Mouse (Mus musculus): ENCODE results near the gene Plpp3. TPM values are rescaled to one million over a fixed set of nuclear protein-coding genes. Genes with fewer than 3 reads are reported as not detected.

The Plpp3 gene
- polyA plus RNA-seq, 1 experiment from 2014 or later, result 62.4 TPM

DNA sequence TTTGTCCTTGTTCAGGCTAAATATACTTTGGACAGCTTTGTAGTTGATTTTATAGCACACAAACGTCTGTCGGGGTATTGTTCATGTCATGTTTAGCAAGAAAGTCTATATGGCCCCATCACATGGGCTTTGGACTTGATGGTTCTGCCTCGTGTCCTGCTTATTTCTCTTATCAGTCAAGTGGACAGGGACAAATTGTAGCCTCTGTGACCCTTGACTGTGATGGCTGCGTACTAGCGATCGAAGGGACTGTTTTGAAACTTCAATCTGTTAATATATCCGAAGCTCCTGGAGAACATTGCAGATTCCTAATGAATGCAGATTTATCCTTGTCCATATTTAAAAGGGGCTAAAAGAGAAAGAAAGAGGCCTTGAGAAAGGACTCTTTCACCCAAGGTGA is 30.7 kb downstream of the Plpp3 start:
- Histone ChIP-seq H3K9ac (replicated peaks; ENCODE audit: low read length) (no peak overlapping the region), H3K4me2 (ENCODE audit: low read length) (no peak overlapping the region), H3K27ac (replicated peaks; ENCODE audit: low read depth, low read length) (no peak overlapping the region), H3K4me3 (replicated peaks; ENCODE audit: low read depth, low read length) (no peak overlapping the region), H3K36me3 (ENCODE audit: control insufficient read depth, insufficient read depth, low read length) (no peaks in the 10 kb centered on the region), H3K4me1 (ENCODE audit: control insufficient read depth, insufficient read depth, low read length) (peaks cover 6% of the 10 kb centered on the region; the same call in 1 of the 2 replicates), H3K9me3 (ENCODE audit: control insufficient read depth, low read length) (no peaks in the 10 kb centered on the region), H3K27me3 (ENCODE audit: control insufficient read depth, insufficient read depth, low read length) (no peaks in the 10 kb centered on the region)
- DNase-seq (no peak), ATAC-seq (ENCODE audit: low FRiP score, low TSS enrichment) (no peak)
- WGBS, result 93% methylated on average over 7 of the region's 7 CpGs

DNA sequence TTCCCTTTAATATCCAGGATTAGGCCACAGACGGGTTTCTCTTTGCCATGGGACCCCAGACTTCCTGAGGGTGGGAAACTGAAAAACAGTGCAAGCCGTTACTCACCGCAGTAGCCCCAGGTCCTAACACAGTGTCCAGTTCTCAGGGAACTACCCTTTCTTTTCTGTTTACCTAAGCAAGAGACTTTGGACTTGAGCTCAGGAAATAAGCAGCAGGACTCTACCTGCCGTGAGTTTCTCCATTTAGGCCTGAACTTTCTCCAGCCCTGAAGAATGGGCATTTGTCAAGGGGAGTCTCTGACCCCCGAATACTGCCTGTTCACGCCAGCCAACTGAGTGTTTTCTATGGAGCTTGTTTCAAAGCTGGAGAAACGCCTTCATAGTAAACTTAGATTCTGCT is 31.7 kb downstream of the Plpp3 start:
- Histone ChIP-seq H3K27ac (replicated peaks; ENCODE audit: low read depth, low read length) (no peak overlapping the region), H3K4me1 (ENCODE audit: control insufficient read depth, insufficient read depth, low read length) (peaks cover 6% of the 10 kb centered on the region; the same call in 1 of the 2 replicates), H3K4me2 (ENCODE audit: low read length) (no peak overlapping the region), H3K36me3 (ENCODE audit: control insufficient read depth, insufficient read depth, low read length) (no peaks in the 10 kb centered on the region), H3K9me3 (ENCODE audit: control insufficient read depth, low read length) (no peaks in the 10 kb centered on the region), H3K9ac (replicated peaks; ENCODE audit: low read length) (no peak overlapping the region), H3K27me3 (ENCODE audit: control insufficient read depth, insufficient read depth, low read length) (no peaks in the 10 kb centered on the region), H3K4me3 (replicated peaks; ENCODE audit: low read depth, low read length) (no peak overlapping the region)
- 84% methylated on average over 7 of the region's 7 CpGs for WGBS
- DNase-seq (no peak), ATAC-seq (ENCODE audit: low FRiP score, low TSS enrichment) (no peak)

DNA sequence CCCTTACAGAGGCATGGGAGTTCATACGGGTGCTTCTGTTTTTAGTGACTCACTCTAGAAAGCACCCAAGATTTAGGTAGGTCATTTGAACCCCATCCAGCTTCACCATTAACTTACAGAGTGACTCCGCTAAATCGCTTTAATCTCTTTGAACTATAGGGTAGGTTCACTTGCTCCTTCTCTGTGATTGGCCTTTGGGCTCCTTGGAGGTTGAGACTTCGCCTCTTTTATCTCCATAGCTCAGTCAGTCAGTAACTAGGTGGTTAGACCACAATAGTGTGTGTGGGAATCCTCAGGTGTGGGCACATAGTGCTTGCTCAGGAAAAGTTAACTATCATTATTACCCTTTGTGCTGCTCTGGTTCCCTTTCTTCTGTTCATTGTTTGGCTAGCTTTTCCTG is 33.7 kb downstream of the Plpp3 start:
- Histone ChIP-seq H3K9me3 (ENCODE audit: control insufficient read depth, low read length) (no peaks in the 10 kb centered on the region), H3K4me2 (ENCODE audit: low read length) (no peak overlapping the region), H3K9ac (replicated peaks; ENCODE audit: low read length) (no peak overlapping the region), H3K36me3 (ENCODE audit: control insufficient read depth, insufficient read depth, low read length) (no peaks in the 10 kb centered on the region), H3K27me3 (ENCODE audit: control insufficient read depth, insufficient read depth, low read length) (no peaks in the 10 kb centered on the region), H3K4me1 (ENCODE audit: control insufficient read depth, insufficient read depth, low read length) (0 out of 2 replicates have a peak, but pooled peaks cover 6% of the 10 kb centered on the region), H3K4me3 (replicated peaks; ENCODE audit: low read depth, low read length) (no peak overlapping the region), H3K27ac (replicated peaks; ENCODE audit: low read depth, low read length) (no peak overlapping the region)
- WGBS, result 82% methylated on average over 4 of the region's 4 CpGs
- no peak for DNase-seq
- ATAC-seq (ENCODE audit: low FRiP score, low TSS enrichment), result no peak

DNA sequence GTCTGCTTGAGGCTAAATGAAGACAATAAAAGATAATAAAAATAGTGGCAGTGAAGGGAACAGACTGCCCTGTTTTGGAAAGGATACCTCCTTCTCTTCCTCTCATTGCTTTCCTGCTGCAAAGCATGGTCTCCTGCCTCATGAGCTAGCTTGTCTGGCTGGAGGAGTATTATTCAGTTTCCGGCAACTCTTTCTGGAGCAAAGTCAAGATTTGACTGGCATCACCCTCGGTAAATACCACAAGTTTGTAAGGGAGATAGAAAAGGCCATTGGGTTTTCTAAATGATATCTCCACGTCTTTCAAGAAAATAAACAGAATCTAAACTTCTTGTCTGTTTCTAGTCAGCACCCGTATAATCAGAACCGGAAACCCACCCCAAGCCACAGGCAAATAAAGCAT is 34.4 kb downstream of the Plpp3 start:
- no peak overlapping the region for H3K4me2 ChIP-seq (ENCODE audit: low read length)
- no peak overlapping the region for H3K4me3 ChIP-seq (replicated peaks; ENCODE audit: low read depth, low read length)
- 87% methylated on average over 5 of the region's 5 CpGs for WGBS
- no peaks in the 10 kb centered on the region for H3K9me3 ChIP-seq (ENCODE audit: control insufficient read depth, low read length)
- no peaks in the 10 kb centered on the region for H3K27me3 ChIP-seq (ENCODE audit: control insufficient read depth, insufficient read depth, low read length)
- ATAC-seq (ENCODE audit: low FRiP score, low TSS enrichment), result no peak
- H3K27ac ChIP-seq (replicated peaks; ENCODE audit: low read depth, low read length), result no peak overlapping the region
- H3K4me1 ChIP-seq (ENCODE audit: control insufficient read depth, insufficient read depth, low read length), result 0 out of 2 replicates have a peak, but pooled peaks cover 6% of the 10 kb centered on the region
- H3K36me3 ChIP-seq (ENCODE audit: control insufficient read depth, insufficient read depth, low read length), result no peaks in the 10 kb centered on the region
- H3K9ac ChIP-seq (replicated peaks; ENCODE audit: low read length), result no peak overlapping the region
- DNase-seq, result no peak

DNA sequence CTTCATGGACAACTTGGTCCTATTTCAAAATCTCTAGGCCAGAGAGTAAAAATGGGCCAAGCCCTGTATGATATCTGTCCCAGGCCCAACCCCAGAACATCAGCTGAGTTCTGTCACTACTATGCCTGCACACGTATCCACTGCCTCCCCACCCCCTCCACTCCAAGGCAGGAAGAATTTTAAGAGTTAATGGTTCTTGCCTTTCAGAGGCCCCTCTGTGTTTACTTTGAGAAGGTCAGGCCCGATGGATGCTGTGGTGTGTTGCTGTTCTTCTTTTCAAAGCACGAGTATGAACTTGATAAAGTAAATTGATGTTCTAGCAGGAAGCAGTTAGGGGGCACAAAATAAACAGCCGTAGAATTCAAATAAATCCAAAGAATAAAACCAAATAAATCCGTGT is 35.5 kb downstream of the Plpp3 start:
- H3K36me3 ChIP-seq (ENCODE audit: control insufficient read depth, insufficient read depth, low read length), result no peaks in the 10 kb centered on the region
- H3K4me1 ChIP-seq (ENCODE audit: control insufficient read depth, insufficient read depth, low read length), result 0 out of 2 replicates have a peak, but pooled peaks cover 6% of the 10 kb centered on the region
- peak overlapping the region; percentile 45; the same call in 1 of the 2 replicates for H3K27ac ChIP-seq (replicated peaks; ENCODE audit: low read depth, low read length)
- H3K9ac ChIP-seq (replicated peaks; ENCODE audit: low read length), result no peak overlapping the region
- no peak for ATAC-seq (ENCODE audit: low FRiP score, low TSS enrichment)
- no peak for DNase-seq
- no peaks in the 10 kb centered on the region for H3K27me3 ChIP-seq (ENCODE audit: control insufficient read depth, insufficient read depth, low read length)
- no peak overlapping the region for H3K4me3 ChIP-seq (replicated peaks; ENCODE audit: low read depth, low read length)
- 60% methylated on average over 5 of the region's 5 CpGs for WGBS
- no peaks in the 10 kb centered on the region for H3K9me3 ChIP-seq (ENCODE audit: control insufficient read depth, low read length)
- no peak overlapping the region for H3K4me2 ChIP-seq (ENCODE audit: low read length)

DNA sequence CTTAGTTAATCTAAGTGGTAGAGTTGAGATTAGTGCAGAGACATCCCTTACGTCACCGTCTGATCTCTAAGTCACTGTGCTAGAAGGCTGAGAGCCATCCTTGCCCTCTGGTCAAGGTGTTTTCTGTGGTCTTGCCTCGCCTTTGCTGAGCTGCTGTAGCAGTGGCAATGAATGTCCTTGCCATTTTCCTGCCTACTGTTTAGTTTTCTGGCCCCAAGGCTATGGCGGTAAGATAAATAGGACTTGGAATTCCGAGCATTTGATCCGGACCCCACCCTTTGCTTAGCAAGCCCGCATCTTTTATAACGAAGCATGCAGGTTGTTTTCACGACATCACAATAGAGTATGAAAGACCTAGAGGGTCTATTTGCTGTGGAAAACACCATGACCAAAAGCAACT is 38.1 kb downstream of the Plpp3 start:
- DNase-seq (no peak), ATAC-seq (ENCODE audit: low FRiP score, low TSS enrichment) (no peak)
- Histone ChIP-seq H3K27me3 (ENCODE audit: control insufficient read depth, insufficient read depth, low read length) (no peaks in the 10 kb centered on the region), H3K4me3 (replicated peaks; ENCODE audit: low read depth, low read length) (no peak overlapping the region), H3K9me3 (ENCODE audit: control insufficient read depth, low read length) (no peaks in the 10 kb centered on the region), H3K27ac (replicated peaks; ENCODE audit: low read depth, low read length) (no peak overlapping the region), H3K4me1 (ENCODE audit: control insufficient read depth, insufficient read depth, low read length) (0 out of 2 replicates have a peak, but pooled peaks cover 3% of the 10 kb centered on the region), H3K4me2 (ENCODE audit: low read length) (no peak overlapping the region), H3K9ac (replicated peaks; ENCODE audit: low read length) (no peak overlapping the region), H3K36me3 (ENCODE audit: control insufficient read depth, insufficient read depth, low read length) (no peaks in the 10 kb centered on the region)
- WGBS, result 87% methylated on average over 9 of the region's 9 CpGs

DNA sequence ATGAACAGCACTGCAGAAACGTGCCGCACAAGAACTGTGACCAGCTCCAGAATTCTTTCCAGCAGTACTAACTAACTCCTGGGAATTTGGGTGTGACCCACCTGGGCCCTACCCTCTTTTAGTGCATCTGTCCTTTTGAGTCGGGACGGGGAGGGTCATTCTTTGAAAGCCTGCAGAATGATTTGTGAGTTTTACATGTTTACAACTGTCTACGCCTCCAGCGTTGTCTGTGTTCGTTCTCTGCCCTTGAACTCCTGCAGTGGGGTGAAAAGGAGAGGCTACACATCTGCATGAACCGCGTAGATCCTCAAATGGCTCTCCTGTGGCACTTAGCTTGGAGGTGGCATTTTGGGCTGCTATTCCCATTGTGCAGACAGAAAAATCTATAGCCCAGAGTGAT is 39.0 kb downstream of the Plpp3 start:
- WGBS, result 89% methylated on average over 9 of the region's 9 CpGs
- DNase-seq, result no peak
- Histone ChIP-seq H3K4me3 (replicated peaks; ENCODE audit: low read depth, low read length) (no peak overlapping the region), H3K4me2 (ENCODE audit: low read length) (no peak overlapping the region), H3K36me3 (ENCODE audit: control insufficient read depth, insufficient read depth, low read length) (no peaks in the 10 kb centered on the region), H3K27ac (replicated peaks; ENCODE audit: low read depth, low read length) (no peak overlapping the region), H3K4me1 (ENCODE audit: control insufficient read depth, insufficient read depth, low read length) (peaks cover 8% of the 10 kb centered on the region; the same call in 1 of the 2 replicates), H3K27me3 (ENCODE audit: control insufficient read depth, insufficient read depth, low read length) (no peaks in the 10 kb centered on the region), H3K9ac (replicated peaks; ENCODE audit: low read length) (no peak overlapping the region), H3K9me3 (ENCODE audit: control insufficient read depth, low read length) (no peaks in the 10 kb centered on the region)
- ATAC-seq (ENCODE audit: low FRiP score, low TSS enrichment), result no peak

DNA sequence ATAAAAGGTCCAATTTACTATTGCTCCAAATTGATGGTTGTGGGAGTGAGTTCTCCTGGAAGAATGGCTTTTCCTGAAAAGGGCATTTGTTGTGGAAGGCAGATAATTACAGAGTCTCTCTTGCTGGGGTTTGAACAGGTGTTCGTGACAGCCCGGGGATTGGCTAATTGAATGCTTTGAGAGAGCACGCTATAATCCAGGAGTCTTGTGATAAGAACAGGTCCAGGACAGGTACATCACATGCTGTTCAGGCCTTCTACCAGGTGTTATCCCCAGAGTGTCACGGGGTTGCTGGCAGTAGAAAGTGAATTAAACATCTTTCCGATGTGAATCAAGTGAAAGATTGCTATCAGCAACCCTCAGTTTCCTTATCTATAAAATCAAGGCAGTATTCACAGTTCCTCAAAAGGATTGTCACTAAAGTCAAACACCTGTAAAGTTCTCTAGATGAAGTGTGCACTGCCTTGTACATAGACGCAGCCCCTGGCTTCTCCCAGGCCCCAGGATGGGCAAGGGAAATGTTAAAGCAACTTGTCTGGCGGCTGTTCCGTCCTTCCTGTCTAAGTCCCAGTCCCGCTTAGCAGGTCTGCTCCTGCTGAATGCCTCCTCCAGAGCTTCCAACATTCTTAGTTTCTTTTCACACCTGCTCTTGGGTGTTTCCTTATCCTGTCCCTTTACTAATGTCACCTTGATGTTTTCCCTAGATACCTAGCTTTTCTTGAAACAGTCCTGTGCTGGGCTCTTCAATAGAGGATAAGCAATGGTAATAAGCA is 40.0 kb downstream of the Plpp3 start:
- Histone ChIP-seq H3K27me3 (ENCODE audit: control insufficient read depth, insufficient read depth, low read length) (no peaks in the 10 kb centered on the region), H3K4me2 (ENCODE audit: low read length) (no peak overlapping the region), H3K4me3 (replicated peaks; ENCODE audit: low read depth, low read length) (no peak overlapping the region), H3K4me1 (ENCODE audit: control insufficient read depth, insufficient read depth, low read length) (peaks cover 8% of the 10 kb centered on the region; the same call in 1 of the 2 replicates), H3K36me3 (ENCODE audit: control insufficient read depth, insufficient read depth, low read length) (no peaks in the 10 kb centered on the region), H3K9ac (replicated peaks; ENCODE audit: low read length) (no peak overlapping the region), H3K9me3 (ENCODE audit: control insufficient read depth, low read length) (no peaks in the 10 kb centered on the region), H3K27ac (replicated peaks; ENCODE audit: low read depth, low read length) (no peak overlapping the region)
- WGBS, result 91% methylated on average over 9 of the region's 9 CpGs
- DNase-seq (no peak), ATAC-seq (ENCODE audit: low FRiP score, low TSS enrichment) (no peak)

DNA sequence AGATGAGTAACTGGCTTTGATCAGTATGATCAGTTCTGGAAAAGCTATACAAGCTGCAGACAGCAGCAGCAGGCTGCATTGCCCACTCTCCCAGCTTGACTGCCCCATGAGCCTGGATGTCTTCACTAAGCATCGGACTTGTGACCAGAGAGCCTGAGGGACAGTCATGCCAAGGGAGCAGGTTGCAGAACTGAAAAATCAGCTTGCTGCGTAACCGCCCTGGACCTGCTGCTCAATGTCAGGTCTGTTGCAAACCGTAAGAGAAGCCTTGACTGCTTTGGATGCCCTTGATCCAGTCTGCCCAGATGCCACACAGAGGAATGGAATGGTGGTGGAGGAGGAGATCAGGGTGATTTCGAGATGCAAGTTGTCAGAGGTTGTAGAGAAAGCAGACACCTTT is 41.5 kb downstream of the Plpp3 start:
- no peaks in the 10 kb centered on the region for H3K27me3 ChIP-seq (ENCODE audit: control insufficient read depth, insufficient read depth, low read length)
- H3K4me2 ChIP-seq (ENCODE audit: low read length), result no peak overlapping the region
- H3K4me1 ChIP-seq (ENCODE audit: control insufficient read depth, insufficient read depth, low read length), result peaks cover 8% of the 10 kb centered on the region; the same call in 1 of the 2 replicates
- H3K4me3 ChIP-seq (replicated peaks; ENCODE audit: low read depth, low read length), result no peak overlapping the region
- WGBS, result 89% methylated on average over 5 of the region's 5 CpGs
- no peak for DNase-seq
- no peak overlapping the region for H3K9ac ChIP-seq (replicated peaks; ENCODE audit: low read length)
- no peak for ATAC-seq (ENCODE audit: low FRiP score, low TSS enrichment)
- no peaks in the 10 kb centered on the region for H3K36me3 ChIP-seq (ENCODE audit: control insufficient read depth, insufficient read depth, low read length)
- H3K9me3 ChIP-seq (ENCODE audit: control insufficient read depth, low read length), result no peaks in the 10 kb centered on the region
- no peak overlapping the region for H3K27ac ChIP-seq (replicated peaks; ENCODE audit: low read depth, low read length)

Data from midbrain, embryonic 14.5 days (tissue).